Mouse (Mus musculus) small intestine, adult 2 months (tissue): Measurements from ENCODE around the gene Gucd1.

ENCODE experiments used
- CTCF ChIP-seq: fragments of 200-500 bp; IDR thresholded peaks from 2 replicates; pipeline ENCODE4 v1.5.1; 2012; ENCODE audit warnings: low read depth, mild to moderate bottlenecking, control low read depth, inconsistent platforms, low read length, moderate library complexity, mixed read lengths; ENCODE audit not compliant: insufficient replicate concordance, insufficient read length; ENCODE audit errors: extremely low read depth
- POLR2A ChIP-seq: fragments of 200-500 bp; IDR thresholded peaks from 2 replicates; pipeline ENCODE4 v1.6.1; 2012; ENCODE audit warnings: low read depth, mild to moderate bottlenecking, control low read depth, inconsistent platforms, low read length, moderate library complexity

DNA sequence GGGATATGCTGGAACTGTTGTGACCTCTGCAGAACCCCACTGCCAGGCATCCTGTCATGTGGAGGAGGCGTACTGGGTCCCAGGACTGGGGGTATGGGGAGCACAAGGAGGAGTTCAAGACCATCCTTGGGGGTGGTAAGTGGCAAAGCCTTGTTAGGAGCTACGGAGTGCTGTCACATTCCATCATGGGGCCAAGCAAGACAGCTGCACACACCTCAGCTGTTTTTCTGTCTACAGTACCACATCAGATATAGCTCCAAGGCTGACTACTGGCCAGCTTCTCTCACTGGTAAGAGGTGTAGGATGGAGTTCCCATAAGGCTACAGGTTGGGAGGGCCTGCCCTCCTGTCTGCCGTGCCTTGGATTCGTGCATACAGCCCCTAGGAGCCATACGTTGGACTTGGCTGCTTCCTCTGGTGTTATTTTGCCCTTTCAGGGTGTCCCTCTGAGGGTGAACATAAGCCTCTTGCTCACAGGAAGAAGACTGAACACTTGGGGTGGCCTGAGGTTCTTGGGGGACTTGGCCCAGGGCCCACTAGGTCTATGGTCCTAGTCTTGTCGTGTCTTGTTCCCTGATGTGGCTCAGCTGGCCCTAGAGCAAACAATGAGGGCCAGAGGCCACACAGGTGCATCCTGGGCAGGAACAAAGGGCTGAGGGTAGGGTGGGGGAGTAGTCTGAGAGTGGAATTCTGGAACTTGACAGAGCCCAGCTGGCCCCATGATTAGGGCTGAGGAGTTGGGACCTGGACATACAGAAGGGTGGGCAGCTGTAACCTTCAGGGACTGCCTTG, 203.4 kb downstream of the Gucd1 start:
- no peak for TF ChIP-seq CTCF
- TF ChIP-seq POLR2A: no peak
